Mouse (Mus musculus) lung, postnatal 0 days (tissue): ENCODE measurements around the gene Castor1. TPM values are rescaled to one million over a fixed set of nuclear protein-coding genes. Genes with fewer than 3 reads are reported as not detected.

ENCODE experiments used
- ATAC-seq: fragments of 200-750 bp; cut with Nextera tagmentation; 2 replicates; pipeline ENCODE4 v1.8.0; 2017; ENCODE audit warnings: moderate library complexity
- DNase-seq: peaks from one replicate; pipeline ENCODE4 v3.0.0-alpha.2; 2016; ENCODE audit warnings: low spot score
- H3K27ac ChIP-seq: fragments of 300-500 bp; sonication (generic); 2 replicates; pipeline ENCODE4 v1.5.1; 2014; ENCODE audit warnings: antibody characterized with exemption, mild to moderate bottlenecking, low read length, mixed read lengths
- H3K27me3 ChIP-seq: fragments of 300-500 bp; sonication (generic); replicated peaks from 2 replicates; pipeline ENCODE4 v1.6.1; 2014; ENCODE audit warnings: low read length, mixed read lengths; ENCODE audit not compliant: insufficient read depth
- H3K36me3 ChIP-seq: fragments of 300-500 bp; sonication (generic); 2 replicates; pipeline ENCODE4 v1.6.1; 2014; ENCODE audit warnings: low read length, mixed read lengths; ENCODE audit not compliant: insufficient read depth
- H3K4me1 ChIP-seq: fragments of 300-500 bp; sonication (generic); 2 replicates; pipeline ENCODE4 v1.6.1; 2014; ENCODE audit warnings: antibody characterized with exemption, low read depth, low read length, mixed read lengths; ENCODE audit not compliant: insufficient read depth
- H3K4me2 ChIP-seq: fragments of 300-500 bp; sonication (generic); replicated peaks from 2 replicates; pipeline ENCODE4 v1.6.1; 2014; ENCODE audit warnings: low read depth, mild to moderate bottlenecking, low read length, moderate library complexity, mixed read lengths
- H3K4me3 ChIP-seq: fragments of 300-500 bp; sonication (generic); 2 replicates; pipeline ENCODE4 v1.5.1; 2014; ENCODE audit warnings: low read depth, low read length
- H3K9ac ChIP-seq: fragments of 300-500 bp; sonication (generic); replicated peaks from 2 replicates; pipeline ENCODE4 v1.6.1; 2014; ENCODE audit warnings: low read depth, mild to moderate bottlenecking
- H3K9me3 ChIP-seq: fragments of 300-500 bp; sonication (generic); 2 replicates; pipeline ENCODE4 v1.6.1; 2016; ENCODE audit warnings: low read length, mixed read lengths
- CTCF ChIP-seq: IDR thresholded peaks from 2 replicates; pipeline ENCODE4 v1.5.1; 2016; ENCODE audit warnings: antibody characterized with exemption, mild to moderate bottlenecking
- EP300 ChIP-seq: IDR thresholded peaks from 2 replicates; pipeline ENCODE4 v1.6.1; 2016; ENCODE audit warnings: antibody characterized with exemption, mild to moderate bottlenecking, control low read depth
- WGBS: fragments of 180-500 bp; shearing (Covaris S2); extraction: QIAGEN DNeasy Blood & Tissue Kit; methylation state at CpG from one replicate; pipeline ENCODE4 v1.1.7; 2014; 5-methylcytosine and 5-hydroxymethylcytosine counted together
- polyA plus RNA-seq: library from polyadenylated mRNA; unstranded; fragments of >200 nt; fragmentation: Nextera tagmentation; extraction: Ambion mirVana; gene quantifications from 2 replicates; pipeline ENCODE4 v1.2.1, GENCODE M21; 2015

Castor1 gene
- polyA plus RNA-seq, 1 experiment from 2014 or later = 16.5 TPM

DNA sequence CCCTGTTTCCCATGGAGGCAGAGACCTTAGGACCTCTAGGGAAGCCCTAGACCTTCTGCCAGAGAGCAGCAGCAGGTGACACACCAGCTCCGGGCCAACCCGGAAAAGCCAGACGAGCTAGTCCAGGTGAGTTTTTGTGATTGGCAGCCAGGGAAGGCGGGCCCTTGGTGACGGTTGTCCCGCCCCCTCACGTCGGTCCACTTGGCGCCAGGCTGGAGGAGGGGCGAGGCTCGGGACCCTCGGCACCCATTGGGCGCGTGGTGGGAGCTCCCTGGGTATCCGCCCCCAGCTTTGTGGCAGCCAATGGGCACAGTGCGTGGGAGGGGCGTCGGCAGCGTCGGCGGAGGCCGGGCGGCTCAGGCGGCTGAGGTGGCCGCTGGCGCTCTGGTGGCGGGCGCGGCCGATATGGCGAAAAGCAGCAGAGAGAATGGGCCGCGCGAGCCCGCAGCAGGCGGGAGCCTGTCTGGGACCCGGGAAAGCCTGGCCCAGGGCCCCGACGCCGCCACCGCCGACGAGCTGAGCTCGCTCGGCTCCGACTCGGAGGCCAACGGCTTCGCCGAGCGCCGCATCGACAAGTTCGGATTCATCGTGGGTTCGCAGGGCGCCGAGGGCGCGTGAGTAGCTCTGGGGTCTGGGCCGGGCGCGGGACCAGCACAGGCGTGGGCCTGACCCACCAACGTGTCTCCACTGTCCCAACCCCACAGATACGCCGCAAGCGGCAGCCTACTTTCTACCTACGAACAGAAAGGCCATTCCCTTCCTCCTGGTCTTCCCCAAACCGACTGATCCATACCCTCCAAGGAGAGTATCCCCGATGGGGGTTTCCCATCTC is 31.3 kb upstream of the Castor1 start, which contains the start of gene Tbc1d10a:
Tbc1d10a (plus strand) TSS at position 304 of the 832 bp plus-strand sequence.
- H3K9ac ChIP-seq = peak within 1 kb of the TSS; percentile 91
- H3K4me2 ChIP-seq = peak within 1 kb of the TSS; percentile 94
- TF ChIP-seq CTCF = no peak; the same call in 1 of the 2 replicates
- no peak for TF ChIP-seq EP300
- peak within 1 kb of the TSS; percentile 84 for H3K27ac ChIP-seq
- H3K36me3 ChIP-seq = no peaks in the 10 kb centered on the region
- no peaks in the 10 kb centered on the region for H3K27me3 ChIP-seq
- peaks cover 21% of the 10 kb centered on the region; the same call in 1 of the 2 replicates for H3K4me1 ChIP-seq
- H3K9me3 ChIP-seq = no peaks in the 10 kb centered on the region
- DNase-seq = peak; percentile 99
- ATAC-seq = peak; percentile 100
- peak within 1 kb of the TSS; percentile 84 for H3K4me3 ChIP-seq
- WGBS = 3% methylated on average over 64 of the region's 71 CpGs

DNA sequence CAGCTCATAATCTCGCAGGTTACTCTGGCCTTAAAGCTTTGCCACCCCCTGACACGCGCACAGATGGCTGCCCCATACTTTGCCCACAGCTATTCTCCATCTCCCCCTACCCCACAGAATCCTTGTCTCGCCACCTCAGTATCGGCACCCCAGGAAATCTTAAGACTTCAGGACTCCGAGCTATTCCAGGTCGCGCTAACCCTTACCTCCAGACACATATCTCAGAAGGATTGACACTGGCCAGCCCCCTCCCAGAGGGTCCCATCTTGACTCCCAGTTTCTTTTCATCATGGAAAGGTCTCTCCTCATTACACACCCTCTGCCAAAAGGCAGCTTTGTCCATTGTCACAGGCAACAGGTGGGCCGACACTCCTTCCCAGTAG is 30.7 kb upstream of the Castor1 start:
- WGBS = 11% methylated on average over 9 of the region's 9 CpGs
- TF ChIP-seq EP300 (no peak), CTCF (no peak)
- Histone ChIP-seq H3K27ac (peak overlapping the region; percentile 84; the same call in 1 of the 2 replicates), H3K9me3 (no peaks in the 10 kb centered on the region), H3K9ac (peak overlapping the region; percentile 91), H3K4me3 (peak overlapping the region; percentile 84), H3K4me1 (peaks cover 21% of the 10 kb centered on the region; the same call in 1 of the 2 replicates), H3K4me2 (peak overlapping the region; percentile 94), H3K27me3 (no peaks in the 10 kb centered on the region), H3K36me3 (no peaks in the 10 kb centered on the region)
- no peak for DNase-seq
- no peak for ATAC-seq

DNA sequence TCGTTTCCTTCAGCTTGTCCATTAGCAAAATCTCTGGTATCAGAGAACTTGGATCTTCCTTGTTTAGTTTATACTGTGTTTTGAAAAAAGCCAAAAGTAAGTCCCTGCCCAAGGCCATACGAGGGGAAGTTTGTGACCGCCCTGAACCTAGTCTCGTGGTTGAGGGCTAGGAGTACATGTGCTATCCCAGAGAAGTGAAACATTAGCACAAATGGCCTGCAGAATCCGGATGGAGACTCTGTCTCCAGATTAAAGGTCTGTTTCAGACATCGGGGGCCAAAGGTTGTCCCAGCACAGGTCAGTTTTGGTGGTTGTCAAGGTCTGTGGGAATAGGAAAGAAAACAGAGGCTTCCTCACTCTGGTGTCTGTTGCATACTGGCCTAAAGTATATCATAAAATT is 28.8 kb upstream of the Castor1 start:
- Histone ChIP-seq H3K27me3 (no peaks in the 10 kb centered on the region), H3K4me2 (no peak overlapping the region), H3K27ac (no peak overlapping the region), H3K9me3 (no peaks in the 10 kb centered on the region), H3K4me3 (no peak overlapping the region), H3K36me3 (no peaks in the 10 kb centered on the region), H3K4me1 (peaks cover 21% of the 10 kb centered on the region; the same call in 1 of the 2 replicates), H3K9ac (no peak overlapping the region)
- TF ChIP-seq EP300 (no peak), CTCF (no peak)
- DNase-seq = no peak
- no peak for ATAC-seq
- WGBS = 82% methylated on average over 6 of the region's 6 CpGs

- ATAC-seq (no peak), DNase-seq (peak; percentile 49)
- H3K27me3 ChIP-seq = no peaks in the 10 kb centered on the region
- TF ChIP-seq EP300 (no peak), CTCF (no peak)
- 57% methylated on average over 3 of the region's 3 CpGs for WGBS
- no peak overlapping the region for H3K4me3 ChIP-seq
- peaks cover 21% of the 10 kb centered on the region; the same call in 1 of the 2 replicates for H3K4me1 ChIP-seq
- H3K36me3 ChIP-seq = no peaks in the 10 kb centered on the region
- no peaks in the 10 kb centered on the region for H3K9me3 ChIP-seq
- H3K27ac ChIP-seq = no peak overlapping the region
- no peak overlapping the region for H3K4me2 ChIP-seq
- no peak overlapping the region for H3K9ac ChIP-seq
Observed at GRCm38 (mm10) chr11:4190677-4191076, 27.3 kb upstream of the Castor1 start.

- no peak overlapping the region for H3K4me2 ChIP-seq
- ATAC-seq = no peak
- H3K9me3 ChIP-seq = no peaks in the 10 kb centered on the region
- peaks cover 14% of the 10 kb centered on the region; the same call in 1 of the 2 replicates for H3K4me1 ChIP-seq
- peak overlapping the region; percentile 43; the same call in 1 of the 2 replicates for H3K27ac ChIP-seq
- H3K36me3 ChIP-seq = no peaks in the 10 kb centered on the region
- WGBS = 75% methylated on average over 3 of the region's 3 CpGs
- TF ChIP-seq CTCF = no peak
- TF ChIP-seq EP300 = no peak
- H3K4me3 ChIP-seq = no peak overlapping the region
- H3K27me3 ChIP-seq = no peaks in the 10 kb centered on the region
- no peak for DNase-seq
- H3K9ac ChIP-seq = no peak overlapping the region
Observed at GRCm38 (mm10) chr11:4192757-4193156, 25.3 kb upstream of the Castor1 start.

- no peaks in the 10 kb centered on the region for H3K36me3 ChIP-seq
- no peak overlapping the region for H3K4me2 ChIP-seq
- peaks cover 7% of the 10 kb centered on the region; the same call in 1 of the 2 replicates for H3K4me1 ChIP-seq
- ATAC-seq (no peak), DNase-seq (no peak)
- no peak for TF ChIP-seq CTCF
- TF ChIP-seq EP300 = no peak
- no peak overlapping the region for H3K9ac ChIP-seq
- H3K27ac ChIP-seq = no peak overlapping the region
- no peaks in the 10 kb centered on the region for H3K27me3 ChIP-seq
- H3K9me3 ChIP-seq = no peaks in the 10 kb centered on the region
- no peak overlapping the region for H3K4me3 ChIP-seq
Observed at GRCm38 (mm10) chr11:4193420-4193819, 24.6 kb upstream of the Castor1 start.
